Mouse (Mus musculus): ENCODE data around the gene Krtap10-10. TPM values are rescaled to one million over a fixed set of nuclear protein-coding genes. Genes with fewer than 3 reads are reported as not detected.

Krtap10-10 gene
- total RNA-seq, 2 experiments from 2014 or later, result not detected

DNA sequence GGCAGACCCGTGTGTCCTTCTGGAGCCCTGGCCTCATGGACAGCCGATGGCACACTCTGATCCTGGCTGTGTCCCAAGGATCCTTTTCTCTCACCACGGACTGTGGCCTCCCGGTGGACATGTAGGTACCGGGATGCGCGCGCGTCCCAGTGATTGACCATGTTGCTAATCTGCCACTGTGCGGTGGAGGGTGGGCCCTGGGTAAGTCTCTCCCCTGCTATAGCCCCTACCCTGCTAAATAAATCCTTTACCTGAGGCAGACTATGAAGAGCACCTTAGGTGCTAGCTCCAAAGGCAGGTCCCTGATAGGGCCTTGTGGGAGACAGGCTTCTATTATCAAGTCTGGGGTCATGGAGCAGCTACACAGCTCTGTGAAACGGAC is 29.0 kb downstream of the Krtap10-10 start:
- ATAC-seq (ENCODE audit: poor library complexity, severe bottlenecking), result 0 out of 2 replicates have a peak, but pooled peaks have one; percentile 5

DNA sequence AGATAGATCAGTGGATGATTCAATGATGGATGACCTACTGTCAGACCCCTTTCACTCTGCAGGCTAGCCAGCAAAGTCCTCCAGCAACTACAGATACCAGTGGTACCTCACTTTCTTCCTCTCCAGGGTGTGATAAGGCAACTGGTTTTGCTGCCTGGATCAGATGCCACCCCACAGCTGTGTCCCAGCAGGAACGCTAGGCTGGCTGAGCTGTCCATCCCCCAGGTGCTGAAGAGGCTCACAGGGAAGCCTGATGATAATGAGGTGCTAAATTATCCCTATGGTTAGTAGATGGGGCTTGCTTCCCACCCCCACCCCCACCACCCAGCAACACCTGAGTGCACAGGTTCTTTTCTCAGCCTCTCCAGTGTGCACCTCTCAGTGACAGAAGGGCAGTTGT is 31.8 kb downstream of the Krtap10-10 start:
- ATAC-seq (ENCODE audit: poor library complexity, severe bottlenecking), result no peak

DNA sequence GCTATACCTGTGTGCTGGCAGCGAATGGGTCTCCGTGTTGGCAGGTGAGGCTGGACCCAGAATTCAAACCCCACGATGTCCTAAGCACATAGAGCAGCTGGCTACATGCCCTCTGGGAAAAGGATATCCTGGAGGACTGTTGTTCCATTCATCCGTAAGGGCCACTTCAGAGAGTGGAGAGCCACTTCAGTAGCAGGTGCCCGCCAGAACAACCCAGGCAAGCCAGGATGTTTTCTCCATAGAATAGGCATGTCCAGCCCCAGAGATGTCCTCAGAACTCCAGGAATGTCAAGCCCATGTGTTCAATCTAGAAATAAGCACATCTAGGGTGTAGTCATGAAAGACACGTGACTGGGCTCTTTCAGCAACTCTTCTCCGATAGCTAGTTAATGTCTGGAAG is 33.9 kb downstream of the Krtap10-10 start:
- no peak for ATAC-seq (ENCODE audit: poor library complexity, severe bottlenecking)

DNA sequence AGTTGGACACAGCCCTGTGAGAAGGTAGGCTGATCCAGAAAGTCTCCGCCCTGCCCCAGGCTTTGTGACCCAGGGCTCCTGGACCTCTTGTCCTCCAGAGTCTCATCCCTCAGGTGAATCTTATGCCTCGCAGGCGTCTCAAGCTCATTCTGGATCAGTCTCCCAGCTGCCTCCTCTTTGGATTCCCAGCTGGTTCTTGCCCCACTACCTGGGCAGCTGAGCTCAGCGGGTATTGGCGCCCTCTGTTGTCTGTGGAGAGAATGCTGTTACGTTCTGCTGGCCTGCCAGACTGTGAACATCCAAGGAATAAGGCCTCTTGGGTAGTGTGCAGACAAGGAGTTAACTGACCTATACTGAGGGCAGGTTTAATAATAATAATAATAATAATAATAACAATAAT is 43.2 kb downstream of the Krtap10-10 start:
- ATAC-seq (ENCODE audit: poor library complexity, severe bottlenecking), result no peak

DNA sequence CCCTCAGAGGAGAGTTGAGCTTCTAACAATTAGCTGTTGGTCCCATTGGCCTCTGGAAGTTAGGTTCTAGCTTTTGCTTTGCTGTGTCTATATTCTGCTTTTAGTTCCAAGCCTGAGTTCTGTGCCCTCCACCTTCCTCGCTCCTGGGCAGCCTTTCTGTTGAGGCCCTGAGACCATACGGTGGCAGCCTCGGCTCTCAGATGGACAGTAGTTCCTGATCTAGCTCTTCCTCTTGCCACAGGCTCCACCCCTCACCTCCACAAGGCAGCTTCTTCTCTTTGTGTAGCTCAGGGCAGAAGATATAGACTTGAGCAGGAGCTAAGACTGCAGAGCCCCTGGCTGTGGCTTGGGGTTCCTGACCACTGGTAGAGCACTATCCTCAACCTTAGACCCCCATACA is 44.6 kb downstream of the Krtap10-10 start:
- ATAC-seq (ENCODE audit: poor library complexity, severe bottlenecking), result peak; percentile 62

DNA sequence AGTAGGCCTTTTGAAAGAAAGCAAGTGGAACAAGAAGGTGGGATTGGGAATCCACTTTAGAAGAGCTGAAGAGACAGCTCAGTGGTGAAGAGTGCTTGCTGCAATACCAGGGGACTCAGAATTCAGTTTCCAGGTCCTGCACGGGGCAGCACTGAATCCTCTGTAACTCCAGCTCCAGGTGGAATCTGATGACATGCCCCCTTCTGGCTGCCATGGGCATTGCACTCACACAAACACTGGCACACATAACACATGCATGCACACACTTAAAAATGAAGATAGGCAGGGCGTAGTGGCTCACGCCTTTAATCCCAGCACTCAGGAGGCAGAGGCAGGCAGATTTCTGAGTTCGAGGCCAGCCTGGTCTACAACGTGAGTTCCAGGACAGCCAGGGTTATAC is 46.8 kb downstream of the Krtap10-10 start:
- ATAC-seq (ENCODE audit: poor library complexity, severe bottlenecking), result no peak

DNA sequence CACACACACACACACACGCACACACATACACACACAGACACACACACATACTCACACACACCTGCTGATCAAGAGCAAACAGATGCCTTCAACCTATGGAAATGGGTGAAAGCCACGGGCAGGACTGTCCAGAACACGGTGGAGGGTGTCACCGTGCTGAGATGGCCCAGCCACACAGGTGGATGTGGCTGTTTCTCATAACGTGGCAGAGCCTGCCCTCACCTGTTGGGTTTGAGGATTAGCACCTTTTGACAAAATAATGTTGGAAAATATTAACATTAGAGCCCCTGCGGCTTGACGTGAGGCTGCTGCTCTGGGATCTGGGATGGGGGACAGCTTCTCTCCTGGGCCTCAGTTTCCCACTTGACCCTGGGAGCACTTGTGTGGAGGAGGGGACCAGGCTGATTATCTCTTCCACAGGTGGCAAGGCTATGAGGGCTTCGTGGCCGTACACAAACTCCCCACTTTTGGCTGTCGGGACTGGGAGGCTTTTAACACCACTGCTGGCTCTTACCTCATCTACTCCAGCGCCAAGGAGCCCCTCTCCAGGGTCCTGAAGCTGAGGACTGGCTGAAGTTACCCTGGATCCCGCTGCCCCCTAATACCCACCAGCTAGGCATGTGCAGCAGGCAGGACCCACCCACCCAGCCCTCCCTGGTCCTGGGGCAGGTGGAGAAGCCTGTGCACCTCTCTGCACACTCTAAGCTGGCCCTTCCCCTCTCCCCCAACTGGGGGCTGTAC is 50.4 kb downstream of the Krtap10-10 start:
- no peak for ATAC-seq (ENCODE audit: poor library complexity, severe bottlenecking)

Other genes starting within 250 kb of the Krtap10-10 start
Only the 30 nearest of the 33 such genes appear.
- 15.3 and 18.1 TPM in 2 replicates for gene Ube2g2, start 213.7 kb upstream of the Krtap10-10 start, total RNA-seq (2015)
- 27.4 and 40.0 TPM in 2 replicates for gene Ube2g2, start 213.7 kb upstream of the Krtap10-10 start, total RNA-seq (2017)
- gene Tspear, start 149.4 kb upstream of the Krtap10-10 start, total RNA-seq (2015), result not detected in 2 replicates
- not detected in 2 replicates for gene Tspear, start 149.4 kb upstream of the Krtap10-10 start, total RNA-seq (2017)
- not detected in 2 replicates for gene Gm19402, start 145.2 kb upstream of the Krtap10-10 start, total RNA-seq (2015)
- not detected in 2 replicates for gene Gm19402, start 145.2 kb upstream of the Krtap10-10 start, total RNA-seq (2017)
- not detected in 2 replicates for gene Gm9508, start 138.7 kb upstream of the Krtap10-10 start, total RNA-seq (2015)
- not detected in 2 replicates for gene Gm9508, start 138.7 kb upstream of the Krtap10-10 start, total RNA-seq (2017)
- not detected in 2 replicates for gene Gm10272, start 129.3 kb upstream of the Krtap10-10 start, total RNA-seq (2015)
- not detected in 2 replicates for gene Gm10272, start 129.3 kb upstream of the Krtap10-10 start, total RNA-seq (2017)
- gene Gm10024, start 124.5 kb upstream of the Krtap10-10 start, total RNA-seq (2015), result not detected in 2 replicates
- not detected in 2 replicates for gene Gm10024, start 124.5 kb upstream of the Krtap10-10 start, total RNA-seq (2017)
- not detected in 2 replicates for gene Gm10142, start 120.1 kb upstream of the Krtap10-10 start, total RNA-seq (2015)
- not detected in 2 replicates for gene Gm10142, start 120.1 kb upstream of the Krtap10-10 start, total RNA-seq (2017)
- gene Krtap12-1, start 115.3 kb upstream of the Krtap10-10 start, total RNA-seq (2015), result not detected in 2 replicates
- gene Krtap12-1, start 115.3 kb upstream of the Krtap10-10 start, total RNA-seq (2017), result not detected in 2 replicates
- not detected in 2 replicates for gene Gm10100, start 109.5 kb upstream of the Krtap10-10 start, total RNA-seq (2015)
- not detected in 2 replicates for gene Gm10100, start 109.5 kb upstream of the Krtap10-10 start, total RNA-seq (2017)
- gene Gm18596, start 93.3 kb upstream of the Krtap10-10 start, total RNA-seq (2015), result not detected in 2 replicates
- gene Gm18596, start 93.3 kb upstream of the Krtap10-10 start, total RNA-seq (2017), result not detected in 2 replicates
- not detected in 2 replicates for gene Gm9736, start 84.6 kb upstream of the Krtap10-10 start, total RNA-seq (2015)
- gene Gm9736, start 84.6 kb upstream of the Krtap10-10 start, total RNA-seq (2017), result not detected in 2 replicates
- not detected in 2 replicates for gene Gm3233, start 76.3 kb upstream of the Krtap10-10 start, total RNA-seq (2015)
- not detected in 2 replicates for gene Gm3233, start 76.3 kb upstream of the Krtap10-10 start, total RNA-seq (2017)
- gene Gm3238, start 64.6 kb upstream of the Krtap10-10 start, total RNA-seq (2015), result not detected in 2 replicates
- not detected in 2 replicates for gene Gm3238, start 64.6 kb upstream of the Krtap10-10 start, total RNA-seq (2017)
- not detected in 2 replicates for gene Gm7138, start 59.0 kb upstream of the Krtap10-10 start, total RNA-seq (2015)
- not detected in 2 replicates for gene Gm7138, start 59.0 kb upstream of the Krtap10-10 start, total RNA-seq (2017)
- not detected in 2 replicates for gene Gm3250, start 53.4 kb upstream of the Krtap10-10 start, total RNA-seq (2015)
- gene Gm3250, start 53.4 kb upstream of the Krtap10-10 start, total RNA-seq (2017), result not detected in 2 replicates
- not detected in 2 replicates for gene Gm7137, start 47.7 kb upstream of the Krtap10-10 start, total RNA-seq (2015)
- gene Gm7137, start 47.7 kb upstream of the Krtap10-10 start, total RNA-seq (2017), result not detected in 2 replicates
- not detected in 2 replicates for gene Gm9639, start 40.9 kb upstream of the Krtap10-10 start, total RNA-seq (2015)
- not detected in 2 replicates for gene Gm9639, start 40.9 kb upstream of the Krtap10-10 start, total RNA-seq (2017)
- not detected in 2 replicates for gene Gm19668, start 36.8 kb upstream of the Krtap10-10 start, total RNA-seq (2015)
- gene Gm19668, start 36.8 kb upstream of the Krtap10-10 start, total RNA-seq (2017), result not detected in 2 replicates
- gene Gm9507, start 24.1 kb upstream of the Krtap10-10 start, total RNA-seq (2015), result not detected in 2 replicates
- not detected in 2 replicates for gene Gm9507, start 24.1 kb upstream of the Krtap10-10 start, total RNA-seq (2017)
- gene Gm2696, start 21.3 kb upstream of the Krtap10-10 start, total RNA-seq (2015), result not detected in 2 replicates
- gene Gm2696, start 21.3 kb upstream of the Krtap10-10 start, total RNA-seq (2017), result not detected in 2 replicates
- not detected in 2 replicates for gene Krtap10-4, start 8.9 kb upstream of the Krtap10-10 start, total RNA-seq (2015)
- not detected in 2 replicates for gene Krtap10-4, start 8.9 kb upstream of the Krtap10-10 start, total RNA-seq (2017)
- not detected in 2 replicates for gene Gm36176, start 10.9 kb downstream of the Krtap10-10 start, total RNA-seq (2015)
- gene Gm36176, start 10.9 kb downstream of the Krtap10-10 start, total RNA-seq (2017), result not detected in 2 replicates
- not detected in 2 replicates for gene Gm10318, start 16.9 kb downstream of the Krtap10-10 start, total RNA-seq (2015)
- gene Gm10318, start 16.9 kb downstream of the Krtap10-10 start, total RNA-seq (2017), result not detected in 2 replicates
- not detected in 2 replicates for gene Gm3285, start 26.0 kb downstream of the Krtap10-10 start, total RNA-seq (2015)
- gene Gm3285, start 26.0 kb downstream of the Krtap10-10 start, total RNA-seq (2017), result not detected in 2 replicates
- 0.07 TPM in 1 of 2 replicates, not detected in the other for gene Lrrc3, start 66.6 kb downstream of the Krtap10-10 start, total RNA-seq (2015)
- gene Lrrc3, start 66.6 kb downstream of the Krtap10-10 start, total RNA-seq (2017), result not detected in 2 replicates
- gene Trpm2, start 134.6 kb downstream of the Krtap10-10 start, total RNA-seq (2015), result 15.2 and 20.7 TPM in 2 replicates
- 33.5 and 35.8 TPM in 2 replicates for gene Trpm2, start 134.6 kb downstream of the Krtap10-10 start, total RNA-seq (2017)
- gene 1810043G02Rik, start 142.6 kb downstream of the Krtap10-10 start, total RNA-seq (2015), result 9.1 and 12.3 TPM in 2 replicates
- gene 1810043G02Rik, start 142.6 kb downstream of the Krtap10-10 start, total RNA-seq (2017), result 12.2 and 15.8 TPM in 2 replicates
- gene Pfkl, start 174.1 kb downstream of the Krtap10-10 start, total RNA-seq (2015), result 6.9 and 7.0 TPM in 2 replicates
- gene Pfkl, start 174.1 kb downstream of the Krtap10-10 start, total RNA-seq (2017), result 13.6 and 16.9 TPM in 2 replicates
- gene Dnmt3l, start 206.0 kb downstream of the Krtap10-10 start, total RNA-seq (2015), result 2.5 TPM in 1 of 2 replicates, not detected in the other
- gene Dnmt3l, start 206.0 kb downstream of the Krtap10-10 start, total RNA-seq (2017), result 0.37 TPM in 1 of 2 replicates, not detected in the other
- not detected in 2 replicates for gene Aire, start 207.7 kb downstream of the Krtap10-10 start, total RNA-seq (2015)
- not detected in 2 replicates for gene Aire, start 207.7 kb downstream of the Krtap10-10 start, total RNA-seq (2017)